Mouse (Mus musculus): Measurements from ENCODE around the gene Slc25a45. TPM values are rescaled to one million over a fixed set of nuclear protein-coding genes. Genes with fewer than 3 reads are reported as not detected.
A peak's percentile ranks its signal among the peaks of the same experiment; 100 is the strongest.

Slc25a45 gene
- polyA plus RNA-seq (2015; fragmentation: Nextera tagmentation; extraction: Ambion mirVana), result 5.9 and 7.5 TPM in 2 replicates

DNA sequence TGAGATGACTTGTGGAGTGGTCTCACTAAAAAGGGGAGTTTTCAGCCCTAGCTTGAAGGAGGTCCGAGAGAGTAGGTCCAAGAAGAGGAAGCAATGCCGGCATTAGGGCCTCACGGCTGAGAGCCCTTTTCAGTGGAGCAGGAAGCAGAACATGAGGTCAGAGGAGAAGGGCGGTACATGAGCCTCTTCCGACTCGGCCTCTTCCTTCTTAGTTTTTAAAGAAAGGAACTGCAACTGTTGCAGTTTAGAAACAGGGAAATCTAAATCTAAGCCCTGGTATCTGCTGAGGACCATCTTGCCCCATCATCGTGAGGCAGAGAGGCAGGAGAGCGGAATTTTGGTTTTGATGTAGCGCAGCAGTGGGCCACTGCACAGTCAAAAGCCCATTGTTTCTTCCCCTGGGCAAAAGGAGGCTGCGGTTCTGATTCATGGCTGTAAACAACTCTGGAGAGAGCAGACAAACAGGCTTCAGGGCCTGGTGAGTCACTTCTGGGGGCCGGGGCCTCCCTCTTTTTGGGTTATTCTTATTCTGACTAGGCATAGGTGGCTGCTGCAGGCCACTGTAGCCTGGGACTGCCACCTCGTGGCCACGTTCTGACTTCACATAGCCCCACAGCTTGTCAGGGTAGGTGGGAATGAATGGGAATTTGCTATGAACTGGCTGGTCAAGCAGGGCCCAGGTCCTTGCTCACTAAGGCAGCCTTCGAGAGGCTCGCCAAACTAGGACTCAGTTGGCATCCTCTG is at the start of gene Slc25a45:
Gene Slc25a45, plus strand, starts transcription at position 191 of the 744 bp plus-strand sequence.
- Histone ChIP-seq H3K27me3 (no peaks in the 10 kb centered on the region), H3K4me1 (peaks cover 43% of the 10 kb centered on the region), H3K27ac (replicated peaks) (peak within 1 kb of the TSS; percentile 83), H3K9ac (0 out of 2 replicates have a peak within 1 kb of the TSS, but pooled peaks have one; percentile 18), H3K9me3 (replicated peaks) (no peaks in the 10 kb centered on the region), H3K4me3 (replicated peaks) (peak within 1 kb of the TSS; percentile 22), H3K4me2 (replicated peaks) (peak within 1 kb of the TSS; percentile 16; the same call in 1 of the 2 replicates), H3K36me3 (peaks cover 3% of the 10 kb centered on the region; the same call in 1 of the 2 replicates)
- WGBS, result 32% methylated on average over 15 of the region's 15 CpGs
- peak; percentile 78 for ATAC-seq (ENCODE audit: insufficient number of reproducible peaks, low FRiP score, low TSS enrichment, low read depth)

GRCm38 (mm10) chr19:5828155-5828554 is 49.5 kb upstream of the Slc25a45 start:
- no peaks in the 10 kb centered on the region for H3K9me3 ChIP-seq (replicated peaks)
- peaks cover 21% of the 10 kb centered on the region for H3K4me1 ChIP-seq
- H3K36me3 ChIP-seq, result no peaks in the 10 kb centered on the region
- no peaks in the 10 kb centered on the region for H3K27me3 ChIP-seq
- H3K9ac ChIP-seq, result no peak overlapping the region
- no peak overlapping the region for H3K4me2 ChIP-seq (replicated peaks)
- 87% methylated on average over 3 of the region's 3 CpGs for WGBS
- H3K27ac ChIP-seq (replicated peaks), result no peak overlapping the region
- ATAC-seq (ENCODE audit: insufficient number of reproducible peaks, low FRiP score, low TSS enrichment, low read depth), result no peak
- H3K4me3 ChIP-seq (replicated peaks), result no peak overlapping the region

DNA sequence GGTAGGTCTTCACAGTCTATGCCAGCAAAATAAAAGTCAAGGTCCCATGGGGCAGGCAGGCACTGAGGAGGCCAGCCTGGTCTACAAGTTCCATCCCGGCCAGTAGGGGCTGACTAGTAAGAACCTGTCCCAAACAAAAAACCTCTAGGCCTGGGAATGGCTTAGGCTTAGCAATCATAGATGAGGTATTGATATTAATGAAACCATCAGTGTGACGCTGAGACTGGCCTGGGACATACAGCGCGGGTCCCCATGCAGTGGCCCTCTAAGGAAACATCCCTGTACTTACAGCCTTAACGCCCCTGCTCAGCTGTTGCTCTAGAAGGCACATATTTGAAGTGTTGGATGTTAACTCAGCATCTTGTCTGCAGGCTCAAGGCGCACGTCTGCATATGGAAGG is 48.7 kb upstream of the Slc25a45 start:
- 87% methylated on average over 7 of the region's 7 CpGs for WGBS
- Histone ChIP-seq H3K9ac (no peak overlapping the region), H3K36me3 (no peaks in the 10 kb centered on the region), H3K4me2 (replicated peaks) (no peak overlapping the region), H3K27ac (replicated peaks) (no peak overlapping the region), H3K27me3 (no peaks in the 10 kb centered on the region), H3K4me3 (replicated peaks) (no peak overlapping the region), H3K4me1 (peaks cover 14% of the 10 kb centered on the region), H3K9me3 (replicated peaks) (no peaks in the 10 kb centered on the region)
- ATAC-seq (ENCODE audit: insufficient number of reproducible peaks, low FRiP score, low TSS enrichment, low read depth), result no peak

DNA sequence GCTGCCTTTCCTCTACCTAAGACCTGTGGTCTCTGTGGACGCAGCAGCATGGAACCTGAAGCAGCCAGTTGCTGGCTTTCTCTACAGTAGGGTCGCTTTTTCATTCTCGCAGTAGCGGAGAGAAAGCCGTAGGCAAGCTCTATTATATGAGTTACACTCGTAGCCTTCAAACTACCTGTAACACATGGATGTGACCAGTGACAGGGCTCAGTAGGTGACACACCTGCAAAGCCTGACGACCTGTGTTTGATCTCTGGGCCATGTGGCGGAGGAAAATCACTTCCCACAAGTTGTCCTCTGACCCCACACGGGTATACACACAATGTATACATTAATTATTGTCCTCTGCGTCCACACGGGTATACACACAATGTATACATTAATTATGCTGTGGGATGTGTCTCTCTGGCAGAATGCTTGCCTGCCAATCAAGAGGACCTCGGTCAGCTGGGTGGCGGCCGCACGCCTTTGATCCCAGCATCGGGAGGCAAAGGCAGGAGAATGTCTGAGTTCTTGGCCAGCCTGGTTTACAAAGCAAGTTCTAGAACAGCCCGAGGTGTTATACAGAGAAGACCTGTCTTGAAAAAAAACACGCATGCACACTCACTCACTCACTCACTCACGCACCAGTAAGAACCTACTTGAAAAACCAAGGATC is 47.5 kb upstream of the Slc25a45 start:
- Histone ChIP-seq H3K27ac (replicated peaks) (no peak overlapping the region), H3K9ac (no peak overlapping the region), H3K4me2 (replicated peaks) (no peak overlapping the region), H3K4me1 (peaks cover 2% of the 10 kb centered on the region), H3K36me3 (no peaks in the 10 kb centered on the region), H3K4me3 (replicated peaks) (no peak overlapping the region), H3K9me3 (replicated peaks) (no peaks in the 10 kb centered on the region), H3K27me3 (no peaks in the 10 kb centered on the region)
- WGBS, result 76% methylated on average over 19 of the region's 19 CpGs
- no peak for ATAC-seq (ENCODE audit: insufficient number of reproducible peaks, low FRiP score, low TSS enrichment, low read depth)

GRCm38 (mm10) chr19:5830776-5831175 is 46.8 kb upstream of the Slc25a45 start:
- H3K9me3 ChIP-seq (replicated peaks), result no peaks in the 10 kb centered on the region
- H3K36me3 ChIP-seq, result no peaks in the 10 kb centered on the region
- H3K4me2 ChIP-seq (replicated peaks), result no peak overlapping the region
- WGBS, result 76% methylated on average over 7 of the region's 7 CpGs
- no peak overlapping the region for H3K27ac ChIP-seq (replicated peaks)
- no peak overlapping the region for H3K4me3 ChIP-seq (replicated peaks)
- no peaks in the 10 kb centered on the region for H3K4me1 ChIP-seq
- H3K9ac ChIP-seq, result no peak overlapping the region
- H3K27me3 ChIP-seq, result no peaks in the 10 kb centered on the region
- no peak for ATAC-seq (ENCODE audit: insufficient number of reproducible peaks, low FRiP score, low TSS enrichment, low read depth)

DNA sequence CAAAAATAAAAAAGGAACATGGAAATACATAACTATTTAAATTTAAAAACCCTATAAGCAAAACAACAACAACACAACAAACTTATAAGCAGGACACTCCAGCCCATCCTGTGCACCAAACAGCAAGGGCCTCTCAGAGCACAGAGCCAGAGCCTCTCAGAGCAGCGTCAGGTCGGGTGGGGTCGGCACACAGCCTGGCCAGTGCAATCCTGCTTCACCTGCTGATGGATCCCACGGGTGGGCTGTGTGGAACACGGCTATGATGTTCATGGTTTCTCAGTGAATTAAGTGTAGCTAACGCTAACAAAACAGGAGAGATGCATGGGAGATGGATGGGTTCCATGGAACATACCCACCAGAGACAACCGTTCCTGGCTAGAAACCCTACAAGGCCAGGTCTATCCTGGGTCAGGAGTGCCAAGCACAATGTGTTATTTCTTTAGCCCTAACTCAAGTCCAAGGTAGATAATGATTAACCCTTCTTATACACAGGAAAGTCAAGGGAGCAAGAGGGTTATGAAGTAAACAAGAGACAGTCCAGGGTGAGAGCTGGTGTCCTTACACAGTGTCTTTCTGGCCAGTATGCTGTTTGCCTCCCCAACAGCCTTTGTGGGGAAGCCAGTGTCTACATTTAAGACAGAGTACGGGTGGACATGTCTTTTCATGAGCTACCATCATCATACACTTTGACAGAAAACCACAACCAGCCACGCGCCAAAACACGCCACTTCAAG is 46.2 kb upstream of the Slc25a45 start:
- Histone ChIP-seq H3K9me3 (replicated peaks) (no peaks in the 10 kb centered on the region), H3K4me3 (replicated peaks) (no peak overlapping the region), H3K4me2 (replicated peaks) (no peak overlapping the region), H3K27ac (replicated peaks) (no peak overlapping the region), H3K4me1 (no peaks in the 10 kb centered on the region), H3K27me3 (no peaks in the 10 kb centered on the region), H3K36me3 (no peaks in the 10 kb centered on the region), H3K9ac (no peak overlapping the region)
- 76% methylated on average over 11 of the region's 11 CpGs for WGBS
- ATAC-seq (ENCODE audit: insufficient number of reproducible peaks, low FRiP score, low TSS enrichment, low read depth), result no peak

GRCm38 (mm10) chr19:5831958-5832320 is 45.7 kb upstream of the Slc25a45 start:
- H3K9ac ChIP-seq, result no peak overlapping the region
- H3K27ac ChIP-seq (replicated peaks), result no peak overlapping the region
- no peaks in the 10 kb centered on the region for H3K36me3 ChIP-seq
- H3K27me3 ChIP-seq, result no peaks in the 10 kb centered on the region
- ATAC-seq (ENCODE audit: insufficient number of reproducible peaks, low FRiP score, low TSS enrichment, low read depth), result no peak
- 83% methylated on average over 4 of the region's 4 CpGs for WGBS
- no peaks in the 10 kb centered on the region for H3K9me3 ChIP-seq (replicated peaks)
- H3K4me2 ChIP-seq (replicated peaks), result no peak overlapping the region
- no peaks in the 10 kb centered on the region for H3K4me1 ChIP-seq
- no peak overlapping the region for H3K4me3 ChIP-seq (replicated peaks)

DNA sequence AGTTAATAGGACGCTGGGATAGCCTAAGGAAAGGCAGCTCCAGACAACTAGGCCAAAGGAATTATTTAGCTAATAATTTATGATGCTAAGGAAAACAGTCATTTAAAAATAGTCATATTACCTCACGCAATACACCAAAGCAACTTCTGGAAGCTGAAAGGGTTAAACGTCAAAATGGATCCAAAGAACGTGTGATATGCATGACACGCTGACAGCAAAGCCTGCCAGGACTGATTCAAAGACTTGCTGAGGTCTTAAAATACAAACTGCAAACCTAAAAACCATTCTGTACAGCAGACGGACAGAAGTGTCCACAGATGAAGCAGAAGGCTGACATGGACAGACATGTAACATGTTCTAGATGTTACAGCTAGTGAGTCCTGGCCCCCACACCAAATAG is 45.3 kb upstream of the Slc25a45 start:
- H3K4me3 ChIP-seq (replicated peaks), result no peak overlapping the region
- H3K4me1 ChIP-seq, result peaks cover 3% of the 10 kb centered on the region; the same call in 1 of the 2 replicates
- H3K9me3 ChIP-seq (replicated peaks), result no peaks in the 10 kb centered on the region
- no peak overlapping the region for H3K9ac ChIP-seq
- no peak for ATAC-seq (ENCODE audit: insufficient number of reproducible peaks, low FRiP score, low TSS enrichment, low read depth)
- no peaks in the 10 kb centered on the region for H3K27me3 ChIP-seq
- no peak overlapping the region for H3K4me2 ChIP-seq (replicated peaks)
- H3K27ac ChIP-seq (replicated peaks), result no peak overlapping the region
- no peaks in the 10 kb centered on the region for H3K36me3 ChIP-seq
- WGBS, result 48% methylated on average over 6 of the region's 6 CpGs

- Histone ChIP-seq H3K4me2 (replicated peaks) (no peak overlapping the region), H3K27ac (replicated peaks) (no peak overlapping the region), H3K27me3 (no peaks in the 10 kb centered on the region), H3K9ac (no peak overlapping the region), H3K9me3 (replicated peaks) (no peaks in the 10 kb centered on the region), H3K4me3 (replicated peaks) (no peak overlapping the region), H3K36me3 (no peaks in the 10 kb centered on the region), H3K4me1 (peaks cover 8% of the 10 kb centered on the region; the same call in 1 of the 2 replicates)
- no peak for ATAC-seq (ENCODE audit: insufficient number of reproducible peaks, low FRiP score, low TSS enrichment, low read depth)
- 87% methylated on average over 10 of the region's 10 CpGs for WGBS
Observed at GRCm38 (mm10) chr19:5833287-5834100, 44.1 kb upstream of the Slc25a45 start.

DNA sequence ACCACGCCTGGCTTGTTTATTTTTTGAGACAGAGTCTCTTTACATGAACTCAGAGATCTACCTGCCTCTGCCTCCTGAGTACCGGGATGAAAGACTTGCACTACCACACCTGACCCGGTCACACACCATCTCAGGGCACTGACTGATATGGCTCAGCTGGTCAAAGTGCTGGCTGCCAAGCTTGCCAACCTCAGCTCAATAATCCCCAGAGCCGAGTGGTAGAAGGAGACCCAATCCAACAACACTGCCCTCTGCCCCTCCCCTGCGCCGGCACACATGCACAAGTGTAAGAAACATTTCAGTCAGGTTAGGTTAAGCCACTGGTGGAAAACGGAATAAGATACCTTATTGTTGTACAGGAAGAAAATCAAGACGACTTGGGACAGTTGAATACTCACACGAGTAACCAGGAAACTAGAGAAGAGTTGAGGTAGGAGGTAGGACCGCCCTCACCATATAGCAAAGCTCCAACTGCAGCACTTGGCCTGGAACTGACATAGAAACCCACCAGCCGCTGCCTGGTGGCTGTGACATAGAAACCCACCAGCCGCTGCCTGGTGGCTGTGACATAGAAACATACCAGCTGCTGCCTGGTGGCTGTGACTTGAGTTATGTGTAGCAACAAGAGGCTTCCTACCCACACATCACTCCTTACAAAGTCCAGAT is 43.2 kb upstream of the Slc25a45 start:
- Histone ChIP-seq H3K27me3 (no peaks in the 10 kb centered on the region), H3K4me3 (replicated peaks) (no peak overlapping the region), H3K9me3 (replicated peaks) (no peaks in the 10 kb centered on the region), H3K36me3 (no peaks in the 10 kb centered on the region), H3K27ac (replicated peaks) (no peak overlapping the region), H3K4me1 (peaks cover 8% of the 10 kb centered on the region; the same call in 1 of the 2 replicates), H3K4me2 (replicated peaks) (no peak overlapping the region), H3K9ac (no peak overlapping the region)
- 81% methylated on average over 12 of the region's 12 CpGs for WGBS
- ATAC-seq (ENCODE audit: insufficient number of reproducible peaks, low FRiP score, low TSS enrichment, low read depth), result no peak

All from embryonic facial prominence, embryonic 15.5 days (tissue).